Mouse (Mus musculus) testis, adult 2 months (tissue): ENCODE data around the gene Trpv2. TPM values are rescaled to one million over a fixed set of nuclear protein-coding genes. Genes with fewer than 3 reads are reported as not detected.
"Not testable (repeated sequence)": the region's sequence is repeated elsewhere in the genome, so short reads cannot be mapped to it uniquely, and the experiment has no call there.

ENCODE experiments used
- H3K27ac ChIP-seq: fragments of 200-500 bp; 2 replicates; pipeline ENCODE4 v1.5.1; 2012; ENCODE audit warnings: low read depth, low read length; ENCODE audit not compliant: control insufficient read depth, insufficient read depth
- H3K27me3 ChIP-seq: fragments of 200-500 bp; 2 replicates; pipeline ENCODE4 v1.6.1; 2012; ENCODE audit warnings: mild to moderate bottlenecking, low read length, moderate library complexity; ENCODE audit not compliant: control insufficient read depth, insufficient read depth
- H3K36me3 ChIP-seq: fragments of 200-500 bp; 2 replicates; pipeline ENCODE4 v1.6.1; 2012; ENCODE audit warnings: mild to moderate bottlenecking, low read length; ENCODE audit not compliant: control insufficient read depth, insufficient read depth
- H3K4me1 ChIP-seq: fragments of 200-500 bp; 2 replicates; pipeline ENCODE4 v1.6.1; 2012; ENCODE audit warnings: low read length; ENCODE audit not compliant: control insufficient read depth, insufficient read depth
- H3K4me3 ChIP-seq: fragments of 200-500 bp; 2 replicates; pipeline ENCODE4 v1.5.1; 2012; ENCODE audit warnings: low read depth, mild to moderate bottlenecking, low read length, moderate library complexity, mixed read lengths; ENCODE audit not compliant: control insufficient read depth
- CTCF ChIP-seq: fragments of 200-500 bp; IDR thresholded peaks from 2 replicates; pipeline ENCODE4 v1.5.1; 2012; ENCODE audit warnings: low read depth, mild to moderate bottlenecking, inconsistent platforms, low read length, moderate library complexity; ENCODE audit not compliant: control insufficient read depth, insufficient read depth, insufficient replicate concordance
- POLR2A ChIP-seq: fragments of 200-500 bp; IDR thresholded peaks from 2 replicates; pipeline ENCODE4 v1.6.1; 2012; ENCODE audit warnings: low read depth, mild to moderate bottlenecking, inconsistent platforms, low read length, moderate library complexity; ENCODE audit not compliant: control insufficient read depth
- polyA plus RNA-seq: library from polyadenylated mRNA; depleted of rRNA; stranded (reverse); fragments of >200 nt; gene quantifications from 2 replicates; pipeline ENCODE4 v1.2.3, GENCODE M21; 2012; rRNA removed

Gene Trpv2
- polyA plus RNA-seq, 1 experiment: 0.67 TPM

DNA sequence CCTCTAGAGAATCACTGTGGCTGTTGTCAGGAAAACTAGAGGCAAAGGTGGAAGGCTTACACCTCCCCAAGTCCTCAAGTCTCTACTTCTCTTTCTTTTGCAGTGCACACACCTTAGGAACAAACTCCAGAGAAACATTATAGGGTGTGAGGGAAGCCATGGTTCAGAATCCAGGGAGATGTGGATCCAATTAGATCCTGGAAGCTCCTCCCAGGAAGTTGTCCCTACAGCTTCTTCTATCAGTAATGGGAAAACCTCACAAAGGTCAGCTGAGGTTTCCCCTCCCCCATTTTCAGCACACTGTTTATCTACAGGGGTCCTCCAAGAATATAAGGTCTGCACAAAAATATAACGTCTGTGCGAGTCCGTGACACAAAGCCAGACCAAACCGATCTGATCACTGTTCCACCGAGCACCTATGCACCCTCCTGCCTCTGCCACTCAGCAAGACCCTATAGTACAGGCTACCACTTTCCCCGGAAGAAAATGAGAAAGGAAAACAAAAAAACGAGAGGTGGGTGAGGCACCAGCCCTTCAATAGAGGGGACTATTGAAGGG, 72.8 kb downstream of the Trpv2 start:
- TF ChIP-seq CTCF (no peak), POLR2A (no peak)
- no peaks in the 10 kb centered on the region for H3K36me3 ChIP-seq
- no peaks in the 10 kb centered on the region for H3K27me3 ChIP-seq
- H3K27ac ChIP-seq: no peak overlapping the region
- no peak overlapping the region for H3K4me3 ChIP-seq
- peaks cover 7% of the 10 kb centered on the region for H3K4me1 ChIP-seq

DNA sequence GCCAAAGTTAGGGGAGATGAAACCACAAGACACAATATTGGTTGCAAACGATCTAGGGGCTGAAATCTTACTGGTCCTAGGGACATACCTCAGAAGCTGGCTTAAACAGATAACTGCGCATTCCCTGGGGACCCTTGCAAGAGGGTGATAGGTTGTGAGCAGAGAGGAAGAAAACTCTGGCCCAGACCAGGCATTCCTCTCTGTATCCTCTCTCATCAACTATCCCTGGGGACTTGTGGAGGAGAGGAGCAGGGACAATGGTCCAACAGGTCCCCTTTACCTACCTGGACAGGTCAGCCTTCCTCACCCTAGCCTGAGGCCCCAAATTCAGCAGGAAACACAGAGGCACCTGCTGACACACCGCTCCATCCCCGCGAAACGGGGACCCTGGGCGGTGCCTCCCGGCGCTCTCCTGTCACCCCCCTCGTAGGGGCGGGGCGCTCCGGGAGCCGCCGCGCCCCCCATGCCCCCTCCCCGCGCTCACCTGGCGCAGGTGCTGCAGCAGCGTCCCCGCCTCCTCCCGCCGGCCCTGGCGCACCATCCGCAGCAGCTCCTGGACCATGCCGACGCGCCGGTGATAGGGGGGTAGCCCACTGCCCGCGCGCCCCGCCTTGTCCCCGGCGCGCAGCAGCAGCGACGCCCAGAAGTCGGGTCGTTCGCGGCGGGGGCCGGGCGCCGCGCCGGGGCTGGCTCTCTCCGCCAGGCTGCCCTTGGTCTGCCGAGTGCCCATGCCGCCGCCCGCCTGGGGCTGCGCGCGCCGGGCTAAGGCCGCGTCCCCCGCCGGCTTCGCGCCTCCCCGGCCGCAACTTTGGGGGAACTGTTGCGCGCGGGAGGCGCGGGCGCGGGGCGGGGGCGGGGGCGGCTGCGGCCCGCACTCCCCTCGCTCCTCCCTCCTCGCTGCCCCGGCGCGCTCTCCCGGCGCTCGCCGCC, 73.6 kb downstream of the Trpv2 start, which contains the start of gene Lrrc75a:
Lrrc75a (minus strand) TSS at position 863 of the 930 bp plus-strand sequence.
- H3K36me3 ChIP-seq: no peaks in the 10 kb centered on the region
- peaks cover 7% of the 10 kb centered on the region for H3K4me1 ChIP-seq
- H3K27ac ChIP-seq: peak within 1 kb of the TSS; percentile 32
- no peak for TF ChIP-seq POLR2A
- no peak for TF ChIP-seq CTCF
- H3K27me3 ChIP-seq: no peaks in the 10 kb centered on the region
- H3K4me3 ChIP-seq: peak within 1 kb of the TSS; percentile 80

DNA sequence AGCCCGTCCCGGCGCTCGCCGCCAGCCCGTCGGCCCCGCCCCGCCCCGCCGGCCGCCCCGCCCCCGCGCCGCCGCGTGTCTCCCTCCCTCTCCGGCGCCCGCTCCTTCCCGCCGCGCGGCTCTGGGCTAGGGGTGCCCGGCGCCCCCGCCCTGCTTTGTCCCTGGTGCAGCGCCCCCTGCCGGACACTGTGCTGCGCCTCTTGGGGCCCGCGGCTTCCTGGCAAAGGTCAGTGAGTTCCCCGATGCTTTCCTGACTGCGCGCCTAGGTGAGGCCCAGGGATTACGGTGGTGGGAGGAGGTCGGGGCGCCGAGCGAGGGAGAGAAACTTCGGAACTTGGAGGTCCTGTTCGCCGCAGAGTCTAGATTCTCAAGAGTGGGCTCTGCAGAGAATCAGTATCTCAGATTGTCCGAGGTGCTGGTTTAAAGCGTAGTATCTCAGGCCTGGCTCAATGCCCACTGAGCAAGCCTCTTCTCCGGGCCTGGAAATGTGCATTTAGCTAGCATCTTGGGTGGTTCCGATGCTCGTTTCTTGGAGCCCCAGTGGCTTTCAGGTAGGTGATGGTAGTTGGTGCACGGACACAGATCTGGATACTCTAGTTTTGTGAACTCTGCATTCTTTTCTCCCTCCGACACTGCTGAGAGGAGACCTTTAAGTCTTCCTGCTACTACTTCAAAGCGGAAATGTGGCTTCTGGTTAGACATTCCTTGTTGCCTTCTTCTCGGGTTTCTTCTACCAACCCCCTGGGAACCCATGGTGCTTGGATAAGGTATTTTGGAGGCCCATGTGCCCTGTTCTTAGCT, 74.5 kb downstream of the Trpv2 start, which contains the start of gene Mmgt2:
Mmgt2 (plus strand) TSS at position 74 of the 801 bp plus-strand sequence.
- peak within 1 kb of the TSS; percentile 32 for H3K27ac ChIP-seq
- TF ChIP-seq POLR2A (no peak), CTCF (peak; percentile 67; the same call in 1 of the 2 replicates)

DNA sequence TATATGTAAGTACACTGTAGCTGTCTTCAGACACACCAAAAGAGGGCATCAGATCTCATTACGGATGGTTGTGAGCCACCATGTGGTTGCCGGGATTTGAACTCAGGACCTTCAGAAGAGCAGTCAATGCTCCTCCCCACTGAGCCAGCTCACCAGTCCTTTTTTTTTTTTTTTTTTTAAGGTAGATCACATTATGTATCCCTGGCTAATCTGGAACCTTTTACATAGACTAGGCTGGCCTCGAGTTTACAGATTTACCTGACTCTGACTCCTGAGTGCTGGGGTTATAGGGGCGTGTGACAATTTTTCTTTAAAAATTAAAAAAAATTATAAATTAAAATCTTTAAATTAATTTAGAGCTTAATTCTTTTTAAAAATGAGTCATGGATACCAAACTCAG, 75.5 kb downstream of the Trpv2 start:
- not testable (repeated sequence) for H3K36me3 ChIP-seq, H3K4me3 ChIP-seq, H3K27me3 ChIP-seq, H3K27ac ChIP-seq, H3K4me1 ChIP-seq

More for the DNA sequence above, 74.5 kb downstream of the Trpv2 start, which contains the start of gene Mmgt2:
- Histone ChIP-seq H3K4me1 (peaks cover 7% of the 10 kb centered on the region), H3K4me3 (peak within 1 kb of the TSS; percentile 80), H3K36me3 (no peaks in the 10 kb centered on the region), H3K27me3 (no peaks in the 10 kb centered on the region)

Other genes starting within 250 kb of the Trpv2 start
- 5.7 and 5.8 TPM in 2 replicates for gene Pigl, start 116.0 kb upstream of the Trpv2 start, polyA plus RNA-seq
- gene Ncor1, start 115.9 kb upstream of the Trpv2 start, polyA plus RNA-seq: 73.7 and 76.2 TPM in 2 replicates
- 874 and 878 TPM in 2 replicates for gene Cenpv, start 35.2 kb upstream of the Trpv2 start, polyA plus RNA-seq
- gene Ubb, start 23.3 kb upstream of the Trpv2 start, polyA plus RNA-seq: 5,144 and 5,757 TPM in 2 replicates
- gene Lrrc75a, start 74.0 kb downstream of the Trpv2 start, polyA plus RNA-seq: 6.8 and 8.0 TPM in 2 replicates
- gene Mmgt2, start 74.2 kb downstream of the Trpv2 start, polyA plus RNA-seq: 5.2 and 8.6 TPM in 2 replicates
- gene Zfp287, start 157.4 kb downstream of the Trpv2 start, polyA plus RNA-seq: 2.0 and 2.7 TPM in 2 replicates
- gene Gm10428, start 178.6 kb downstream of the Trpv2 start, polyA plus RNA-seq: not detected in 2 replicates
- 7.8 and 8.1 TPM in 2 replicates for gene Zfp286, start 215.0 kb downstream of the Trpv2 start, polyA plus RNA-seq
- gene Trim16, start 245.7 kb downstream of the Trpv2 start, polyA plus RNA-seq: 0.19 and 0.28 TPM in 2 replicates